Mouse (Mus musculus): ENCODE results near the gene Tekt4.

Tekt4 gene

DNA sequence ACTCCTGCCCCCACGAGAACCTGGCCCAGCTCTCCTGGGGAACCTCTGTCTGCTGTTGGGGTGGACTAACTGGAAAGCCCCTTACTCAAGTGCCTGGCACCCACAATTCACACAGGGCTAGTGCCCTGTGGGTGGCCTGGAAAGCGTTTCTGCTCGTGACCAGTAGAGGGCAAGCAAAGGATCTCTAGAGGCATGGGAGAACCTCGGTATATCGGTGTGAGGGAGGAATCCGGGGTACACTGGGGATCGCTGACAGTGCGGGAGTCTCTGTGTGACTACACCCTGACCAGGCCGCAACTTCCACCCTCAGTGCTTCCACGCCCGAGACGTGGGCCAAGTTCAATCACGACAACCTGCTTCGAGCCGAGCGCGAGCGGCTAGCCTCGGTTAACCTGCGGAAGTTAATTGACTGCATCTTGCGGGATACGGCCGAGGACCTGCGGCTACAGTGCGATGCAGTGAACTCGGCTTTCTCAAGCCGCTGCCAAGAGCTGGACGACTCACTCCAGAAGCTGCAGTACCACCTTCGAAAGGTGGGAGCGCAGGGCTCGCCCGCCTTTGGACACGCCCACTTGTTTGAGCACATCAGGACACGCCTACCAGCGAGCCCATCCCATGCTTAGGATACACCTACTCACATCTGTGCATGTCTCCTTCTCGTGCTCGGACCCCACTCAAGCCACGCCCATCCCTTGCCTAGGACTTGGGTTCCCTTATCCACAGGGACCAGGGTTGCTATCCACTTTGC, 20.1 kb downstream of the Tekt4 start:
- in situ Hi-C loops (cut with MboI, MseI), result loop anchor here (5.0 to 10.0 kb wide), 2 partner anchors 80 to 223 kb away; no protein-coding TSS in a partner anchor

DNA sequence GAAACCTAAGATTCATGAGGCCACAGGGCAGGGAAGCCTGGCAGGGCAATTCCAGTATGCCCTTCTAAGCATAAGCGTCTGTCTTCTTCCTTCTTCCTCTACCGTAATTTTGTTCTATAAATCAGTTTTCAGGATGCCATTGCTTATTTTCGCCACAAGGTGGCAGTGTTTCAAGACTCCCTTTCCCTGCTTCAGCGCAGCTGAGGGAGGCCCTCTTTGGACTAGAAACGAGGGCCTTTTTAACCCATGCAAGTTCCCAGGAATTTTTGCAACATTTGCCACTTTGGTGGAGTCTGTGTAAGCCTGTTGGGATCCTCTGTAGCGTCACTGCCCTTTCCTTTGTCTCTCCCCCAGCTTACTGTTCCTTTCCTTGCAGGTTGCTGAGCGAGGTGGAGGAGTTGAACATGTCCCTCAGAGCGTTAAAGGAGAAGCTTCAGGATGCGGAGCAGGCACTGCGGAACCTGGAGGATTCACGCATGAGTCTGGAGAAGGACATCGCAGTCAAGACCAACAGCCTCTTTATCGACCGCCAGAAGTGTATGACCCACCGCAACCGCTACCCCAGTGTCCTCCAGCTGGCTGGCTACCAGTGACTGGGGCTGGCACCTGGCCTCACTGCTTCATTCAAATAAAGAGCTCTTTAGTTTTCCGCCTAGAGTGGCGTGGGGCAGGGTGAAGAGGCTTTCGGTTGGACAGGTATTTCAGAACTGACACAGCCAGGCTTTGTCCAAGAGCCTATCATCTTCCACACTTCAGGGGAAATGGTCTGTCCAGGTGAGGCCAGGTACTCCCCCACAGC, 21.7 kb downstream of the Tekt4 start:
- in situ Hi-C loops (cut with MboI, MseI), result loop anchor here (5.0 to 10.0 kb wide), 2 partner anchors 81 to 221 kb away; no protein-coding TSS in a partner anchor

DNA sequence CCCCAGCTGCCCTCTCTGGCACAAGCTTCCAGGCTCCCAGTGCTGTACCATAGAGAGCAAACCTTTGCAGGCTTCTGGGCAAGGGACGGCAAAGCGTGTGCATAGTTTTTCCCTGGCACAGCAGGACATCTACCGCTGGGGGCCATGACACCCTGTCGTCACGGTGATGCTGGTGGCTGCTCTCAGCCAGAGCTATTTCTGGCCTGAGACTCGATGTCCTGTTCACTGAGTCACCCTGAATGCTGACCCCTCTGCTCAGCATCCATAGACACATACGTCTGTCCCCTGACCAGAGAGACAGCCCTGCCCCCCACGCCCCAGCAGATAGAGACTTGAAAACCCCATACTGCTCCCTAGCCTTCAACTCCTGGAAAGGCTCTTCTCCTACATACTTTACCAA, 25.7 kb downstream of the Tekt4 start:
- in situ Hi-C loops (cut with MboI, MseI), result no loop called here

DNA sequence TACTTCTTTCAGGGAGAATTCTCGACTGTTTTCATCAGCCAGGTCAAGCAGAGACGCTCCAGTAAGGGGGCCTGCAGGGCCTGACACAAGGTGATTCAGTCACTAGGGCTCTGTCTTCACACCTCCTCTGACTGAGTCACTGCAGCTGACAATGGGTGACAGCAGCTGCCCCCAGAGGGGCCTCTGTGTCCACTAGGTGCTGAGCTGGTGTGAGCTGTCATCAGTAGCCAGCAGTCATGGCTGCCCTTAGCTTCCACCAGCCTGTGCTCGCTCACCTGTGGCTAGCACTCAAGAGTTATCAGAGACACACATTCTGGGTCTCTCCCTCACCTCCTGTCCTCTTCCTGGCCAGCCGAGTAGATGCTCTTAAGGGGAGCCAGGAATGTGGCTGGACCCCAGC, 26.4 kb downstream of the Tekt4 start:
- in situ Hi-C loops (cut with MboI, MseI), result no loop called here

DNA sequence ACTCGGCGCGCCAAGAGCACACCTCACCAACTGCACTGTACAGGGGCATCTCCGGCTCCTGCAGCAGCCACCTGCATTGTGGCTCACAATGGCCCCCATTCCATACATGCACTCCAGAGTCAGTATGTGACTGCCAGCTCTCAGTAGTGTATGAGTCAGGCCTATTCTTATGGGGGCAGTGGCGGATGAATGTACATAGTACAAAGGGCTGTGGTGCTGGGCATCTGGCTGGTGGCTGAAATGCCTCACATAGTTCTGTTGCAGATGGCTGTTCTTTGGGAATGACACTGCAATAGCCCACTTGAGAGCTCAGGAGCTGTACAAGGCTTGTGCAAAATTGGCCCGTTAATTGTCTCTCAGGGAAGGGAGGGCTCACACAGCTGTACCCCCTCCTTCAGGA, 27.7 kb downstream of the Tekt4 start:
- in situ Hi-C loops (cut with MboI, MseI), result no loop called here

DNA sequence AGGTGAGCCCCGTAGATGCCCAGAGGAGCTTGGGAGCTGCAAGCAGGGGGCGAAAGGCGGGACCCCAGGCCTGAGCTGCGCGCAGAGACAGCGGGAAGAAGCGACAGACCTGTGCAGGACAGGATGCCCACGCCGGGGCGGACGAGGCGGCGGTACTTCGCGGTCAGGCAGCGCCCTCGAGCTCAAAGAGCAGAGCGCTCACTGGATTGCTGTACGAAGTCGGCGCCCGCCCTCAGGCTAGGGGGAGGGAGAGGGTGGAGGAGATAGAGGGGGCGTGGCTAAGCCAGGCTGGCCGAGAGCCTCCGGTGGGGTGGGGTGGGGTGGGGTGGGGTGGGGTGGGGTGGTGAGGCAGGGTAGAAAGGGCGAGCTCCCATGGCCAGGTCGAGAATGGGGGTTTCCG, 42.6 kb downstream of the Tekt4 start, which contains the start of gene Sstr5:
Sstr5 (minus strand) TSS at position 276 of the 400 bp plus-strand sequence.
- in situ Hi-C loops (cut with MboI, MseI), result no loop called here

DNA sequence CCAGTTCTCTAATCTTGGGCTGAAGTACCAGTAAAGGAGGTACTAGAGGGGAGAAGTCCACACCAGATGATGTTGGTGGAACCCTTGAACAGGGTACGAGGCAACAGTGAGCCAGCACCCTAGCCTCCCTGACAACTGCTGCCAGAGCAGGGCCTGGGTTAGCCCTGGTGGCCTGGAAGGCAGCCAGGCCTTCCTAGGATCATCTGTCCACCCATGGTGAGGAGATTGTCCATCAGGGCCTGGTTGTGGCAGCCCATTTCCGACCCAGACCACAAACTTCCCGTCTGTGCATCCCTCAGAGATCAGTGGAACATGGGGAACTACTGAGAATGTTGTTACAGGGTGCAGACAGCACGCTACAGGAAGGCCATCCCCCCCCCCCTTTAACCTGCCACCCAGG, 48.2 kb downstream of the Tekt4 start:
- in situ Hi-C loops (cut with MboI, MseI), result no loop called here

DNA sequence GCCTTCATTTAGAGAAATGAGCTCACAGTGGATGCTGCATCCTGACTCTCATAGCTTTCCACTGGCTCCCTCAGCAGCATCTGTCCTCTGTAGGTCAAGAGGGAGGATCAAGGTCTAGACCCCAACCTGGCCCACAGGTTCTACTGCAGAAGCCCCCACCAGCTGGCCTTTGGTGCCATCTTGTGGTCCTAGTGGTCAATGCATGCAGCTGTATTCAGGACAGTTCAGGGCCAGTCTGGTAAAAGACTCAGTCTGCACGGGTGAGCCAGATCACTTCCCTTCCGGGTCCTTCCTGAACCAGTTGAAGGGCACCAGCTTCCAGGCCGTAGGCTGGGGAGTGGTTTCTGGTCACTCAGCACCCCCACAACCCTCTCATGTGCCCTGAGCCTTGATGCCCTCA, 53.4 kb downstream of the Tekt4 start:
- in situ Hi-C loops (cut with MboI, MseI), result no loop called here

DNA sequence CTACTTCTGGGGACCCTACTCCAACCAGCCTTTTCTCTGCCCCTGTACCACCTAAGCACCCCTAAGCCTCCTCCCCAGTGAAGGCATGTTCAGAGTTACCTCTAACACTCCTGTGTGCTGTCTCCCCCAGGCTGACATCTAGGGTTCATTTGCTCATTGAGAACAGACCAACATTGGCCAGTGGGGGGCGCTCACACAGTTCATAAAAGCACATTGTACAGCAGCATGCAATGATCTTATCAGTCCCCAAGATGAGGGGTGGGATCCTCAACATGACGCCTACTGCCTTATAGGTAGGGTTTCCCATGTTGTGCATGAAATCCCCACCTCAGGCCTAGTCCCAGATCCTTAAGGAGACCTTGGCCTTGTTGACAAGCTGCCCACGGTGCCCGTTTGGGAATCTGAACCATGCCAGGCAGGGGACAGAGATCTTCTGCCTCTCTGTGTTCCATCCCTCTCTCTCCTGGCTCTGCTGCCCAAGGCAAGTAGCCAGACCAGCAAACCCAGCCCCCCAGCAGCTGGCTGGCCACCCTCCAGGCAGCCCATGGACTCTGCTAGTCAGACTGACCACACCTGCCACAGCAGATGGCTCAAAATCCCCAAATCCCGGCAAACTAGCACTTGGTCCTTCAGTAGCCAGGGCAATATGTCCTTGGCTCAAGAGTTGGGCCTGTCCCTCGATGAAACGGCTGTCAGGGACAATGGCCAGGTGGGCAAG, 54.6 kb downstream of the Tekt4 start:
- in situ Hi-C loops (cut with MboI, MseI), result no loop called here

DNA sequence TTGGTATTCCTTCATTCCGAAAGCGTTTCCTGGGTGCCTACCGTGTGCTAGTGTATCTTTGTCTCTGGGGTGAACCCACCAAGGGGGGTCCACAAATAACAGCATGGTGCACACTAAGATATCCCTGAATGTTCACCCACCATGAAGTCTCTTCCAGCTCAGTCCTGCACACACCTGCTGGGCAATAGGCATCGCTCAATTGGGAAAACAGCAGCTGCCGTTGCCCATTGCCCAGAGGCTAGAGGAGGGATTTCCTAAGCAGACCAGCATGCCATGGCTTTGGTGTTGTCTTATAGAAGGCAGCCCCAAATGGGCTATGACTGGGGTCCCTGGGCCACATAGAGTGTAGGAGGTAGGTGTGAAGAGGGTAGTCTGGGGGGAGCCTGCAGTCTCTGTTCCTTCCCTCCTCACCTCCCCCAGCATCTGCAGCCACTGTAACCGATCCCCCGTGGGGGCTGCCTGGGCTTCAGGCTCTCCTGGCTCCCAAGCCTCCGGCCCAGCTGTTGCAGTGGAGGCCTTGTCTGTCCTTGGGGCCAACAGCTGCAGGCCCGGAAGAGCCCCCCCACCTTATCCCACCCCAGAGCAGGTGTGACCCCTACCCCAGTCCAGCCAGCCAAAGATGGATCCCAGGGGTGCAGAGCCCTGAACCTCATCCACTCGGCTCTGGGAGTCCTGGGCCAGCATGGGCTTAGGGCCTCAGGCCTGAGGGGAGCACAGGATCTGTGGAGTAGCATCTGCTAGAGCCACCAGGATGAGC, 55.8 kb downstream of the Tekt4 start:
- in situ Hi-C loops (cut with MboI, MseI), result no loop called here

DNA sequence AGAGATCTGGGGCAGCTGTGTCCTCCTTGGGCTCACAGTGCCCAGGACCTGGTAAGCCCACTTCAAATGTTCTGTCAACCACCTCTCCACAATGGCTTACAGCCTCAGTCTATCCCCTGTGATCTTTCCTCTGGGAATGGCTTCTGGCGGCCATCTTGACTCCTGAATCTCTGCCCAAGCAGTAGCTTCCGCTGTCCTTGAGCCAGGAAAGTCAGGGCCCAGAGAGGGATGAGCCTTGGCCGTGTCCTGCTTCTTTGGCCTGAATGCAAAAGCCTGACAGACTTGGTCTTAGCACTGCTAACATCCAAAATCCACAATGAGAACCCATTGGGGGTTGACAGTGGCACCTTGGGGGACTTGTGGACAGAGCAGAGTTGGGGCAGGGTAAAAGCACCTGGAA, 57.5 kb downstream of the Tekt4 start:
- in situ Hi-C loops (cut with MboI, MseI), result no loop called here

DNA sequence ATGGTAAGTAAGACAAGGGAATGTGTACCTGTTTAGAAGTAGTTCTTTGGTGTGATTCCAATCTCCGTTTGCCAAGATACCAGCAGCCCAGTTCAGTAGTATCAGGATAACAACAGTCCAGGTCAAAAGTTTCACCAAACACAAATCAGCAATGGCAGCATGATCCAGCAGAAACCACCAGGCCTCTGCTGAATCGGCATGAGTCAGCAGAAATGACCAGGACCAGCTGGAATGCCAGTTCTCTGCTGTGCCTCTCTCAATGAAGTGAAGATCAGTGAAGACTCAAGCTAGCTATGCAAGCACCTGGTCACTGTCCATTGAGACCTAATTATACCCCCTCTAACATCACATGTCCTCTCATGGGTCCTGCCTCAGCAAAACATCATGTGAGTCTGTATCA, 59.6 kb downstream of the Tekt4 start:
- in situ Hi-C loops (cut with MboI, MseI), result no loop called here

DNA sequence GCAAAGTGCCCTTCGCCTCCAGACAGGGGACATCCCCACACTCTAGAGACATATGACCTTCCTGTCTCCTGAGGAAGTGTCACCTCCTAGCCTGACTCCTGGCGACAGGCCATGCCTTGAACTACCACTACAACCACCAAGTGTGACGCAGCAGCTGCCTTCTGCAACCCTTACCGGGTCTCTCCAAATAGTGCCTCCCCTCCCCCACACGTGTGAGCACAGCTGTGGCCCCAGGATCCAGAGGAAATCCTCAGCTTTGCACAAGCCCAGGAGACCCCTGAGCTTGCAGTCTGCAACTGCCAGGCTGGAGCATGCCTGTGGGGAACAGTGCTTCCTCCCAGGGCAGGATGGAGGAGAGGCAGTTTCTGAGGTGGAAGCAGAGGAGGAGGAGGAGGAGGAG, 61.9 kb downstream of the Tekt4 start:
- in situ Hi-C loops (cut with MboI, MseI), result no loop called here

DNA sequence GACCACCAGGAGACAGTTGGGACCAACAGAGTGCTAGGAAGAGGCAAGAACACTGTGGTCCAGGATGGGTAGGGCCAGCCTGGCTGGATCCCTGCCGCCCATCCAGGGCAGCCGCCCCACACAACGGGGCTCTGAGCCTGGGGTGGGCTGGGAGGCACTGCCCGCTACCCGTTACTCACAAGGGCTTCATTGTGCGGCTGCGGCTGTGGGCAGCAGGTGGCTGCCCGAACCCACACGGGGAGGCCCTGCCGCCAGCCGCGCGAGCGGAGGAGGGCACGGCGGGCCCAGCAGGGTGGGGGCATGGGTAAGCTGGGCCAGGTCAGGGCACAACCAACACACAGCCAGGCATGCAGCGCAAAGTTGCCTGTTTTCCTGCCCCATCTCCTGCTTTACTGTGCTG, 63.7 kb downstream of the Tekt4 start:
- in situ Hi-C loops (cut with MboI, MseI), result no loop called here

DNA sequence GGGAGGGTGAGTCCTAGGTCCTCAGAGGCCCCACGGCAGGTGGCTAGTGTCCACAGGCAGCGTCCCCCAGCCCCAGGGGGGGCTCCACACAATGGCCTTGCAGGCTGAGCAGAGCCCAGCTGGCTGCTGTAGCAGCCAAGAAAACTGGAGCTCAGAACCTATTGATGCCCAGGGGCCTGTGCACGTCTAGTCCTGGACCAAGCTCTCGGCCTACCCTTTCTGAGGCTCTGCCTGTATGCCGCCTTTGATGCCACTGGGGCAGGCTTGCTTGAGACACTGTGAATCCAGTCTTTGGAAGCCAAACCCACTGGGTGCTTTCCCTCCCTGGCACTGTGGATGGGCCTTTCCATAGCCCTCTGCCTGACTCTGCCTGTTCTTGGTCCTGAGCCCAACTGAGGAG, 65.1 kb downstream of the Tekt4 start:
- in situ Hi-C loops (cut with MboI, MseI), result no loop called here

DNA sequence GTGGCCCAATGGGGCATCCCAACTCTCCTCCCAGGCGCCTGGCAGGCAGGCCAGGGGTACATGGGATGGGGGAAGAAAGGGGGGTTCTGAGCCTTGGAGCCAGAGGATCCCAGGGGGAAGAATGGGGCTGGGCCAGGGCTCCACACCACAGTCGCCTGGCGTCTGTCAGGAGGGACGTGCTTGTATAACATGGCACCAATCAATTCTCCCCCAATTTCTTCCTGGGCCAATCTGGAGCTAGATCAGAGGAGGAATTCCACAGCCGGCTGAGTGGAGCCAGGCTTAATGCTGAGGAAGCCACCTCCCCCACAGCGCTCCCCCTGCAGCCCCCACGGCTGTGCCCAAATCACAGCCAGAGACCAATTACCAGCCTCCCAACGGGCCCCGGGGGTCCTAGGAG, 66.1 kb downstream of the Tekt4 start:
- in situ Hi-C loops (cut with MboI, MseI), result no loop called here

DNA sequence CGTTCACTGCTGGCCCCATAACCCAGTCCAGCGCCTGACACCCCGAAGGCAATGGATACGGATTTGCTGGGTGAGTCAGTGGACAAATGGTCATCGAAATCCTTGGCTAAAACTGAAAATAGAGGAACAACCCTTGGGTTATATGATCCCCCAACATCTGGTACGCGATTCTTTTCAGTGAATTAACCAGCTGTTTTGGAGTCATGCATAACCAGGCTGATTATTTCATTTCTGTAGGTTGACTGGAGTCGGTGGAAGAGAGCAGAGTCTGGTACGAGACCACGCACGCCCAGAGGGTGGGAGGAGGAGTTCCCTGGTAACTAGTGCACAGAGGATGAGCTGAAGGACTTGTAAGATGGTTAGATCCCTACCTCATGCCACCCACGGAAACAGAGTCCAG, 67.7 kb downstream of the Tekt4 start:
- in situ Hi-C loops (cut with MboI, MseI), result no loop called here
